Mouse (Mus musculus): Measurements from ENCODE around the gene Prkg1.

Gene Prkg1

DNA sequence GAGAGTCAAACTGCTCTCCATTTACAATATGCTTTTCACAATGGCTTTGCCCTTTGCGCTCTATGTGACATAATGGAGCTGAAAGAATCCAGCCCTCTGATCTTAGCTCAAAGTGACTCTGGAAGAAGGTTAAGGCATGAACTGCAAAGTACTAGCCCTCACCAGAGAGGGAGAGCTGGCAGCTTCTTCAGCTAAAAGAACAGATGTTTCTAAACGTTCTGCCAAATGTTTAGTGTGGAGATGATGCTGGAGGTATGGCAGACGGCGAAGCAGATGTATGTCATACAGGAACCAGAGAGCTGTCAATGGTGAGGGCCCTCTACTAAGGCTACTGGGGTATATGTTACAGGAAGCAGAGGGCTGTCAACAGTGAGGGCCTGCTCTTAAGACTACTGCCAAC, 148.0 kb downstream of the Prkg1 start:
- DNase-seq: no peak

DNA sequence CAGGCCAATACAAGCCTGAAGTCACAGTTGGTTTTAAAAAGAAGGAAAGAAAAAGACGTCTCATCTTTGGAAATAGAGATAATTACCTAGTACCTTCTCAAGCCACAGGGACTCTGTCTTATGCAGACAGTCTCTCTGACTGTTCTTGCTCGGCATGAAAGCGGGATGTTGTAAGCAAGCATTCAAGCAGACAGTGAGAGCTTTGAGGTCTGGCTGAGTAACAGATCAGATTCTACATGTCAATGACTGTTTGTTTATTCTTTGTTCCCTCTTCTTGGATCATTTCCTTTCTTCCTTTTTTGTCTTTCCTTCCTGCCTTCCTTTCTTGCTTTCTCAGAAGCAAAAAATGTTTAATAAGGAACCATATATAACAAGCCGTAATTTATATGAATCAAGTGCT, 148.7 kb downstream of the Prkg1 start:
- DNase-seq: no peak

DNA sequence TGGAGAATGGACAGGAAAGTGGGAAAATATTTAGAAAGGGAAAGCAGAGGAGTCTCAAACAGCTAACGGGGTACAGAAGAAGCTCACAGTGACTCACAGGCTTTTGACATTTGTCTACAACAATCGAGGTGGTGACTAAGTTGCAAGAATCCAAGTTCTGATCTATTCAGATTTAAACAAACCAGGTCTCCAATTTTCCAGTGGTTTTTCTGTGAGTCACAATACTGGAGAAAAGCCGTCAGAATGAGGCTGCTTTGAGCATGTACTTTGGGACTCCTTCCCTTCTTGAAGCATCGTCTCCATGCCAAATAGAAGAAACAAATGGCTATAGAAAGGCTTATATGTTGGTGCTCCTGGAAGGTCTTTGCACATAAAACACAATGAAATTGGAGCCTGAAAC, 151.7 kb downstream of the Prkg1 start:
- DNase-seq: no peak

DNA sequence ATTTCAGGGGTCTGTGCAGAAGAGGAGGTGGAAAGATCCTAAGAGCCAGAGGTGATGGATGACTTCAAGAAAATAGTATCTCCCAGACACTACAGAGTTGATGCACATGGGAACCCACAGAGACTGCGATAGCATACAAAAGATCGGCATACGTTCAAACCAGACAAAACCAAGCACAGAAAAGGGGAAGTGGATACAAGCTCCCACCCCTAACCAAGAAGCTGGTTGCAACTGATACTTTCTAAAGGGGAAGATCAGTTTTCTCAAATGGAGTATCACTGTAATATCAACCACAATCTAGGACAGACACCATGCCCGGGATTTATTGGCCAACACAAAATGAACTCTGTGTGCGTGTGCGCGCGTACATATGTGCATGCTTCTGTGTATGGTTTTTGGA, 162.3 kb downstream of the Prkg1 start:
- DNase-seq: no peak

DNA sequence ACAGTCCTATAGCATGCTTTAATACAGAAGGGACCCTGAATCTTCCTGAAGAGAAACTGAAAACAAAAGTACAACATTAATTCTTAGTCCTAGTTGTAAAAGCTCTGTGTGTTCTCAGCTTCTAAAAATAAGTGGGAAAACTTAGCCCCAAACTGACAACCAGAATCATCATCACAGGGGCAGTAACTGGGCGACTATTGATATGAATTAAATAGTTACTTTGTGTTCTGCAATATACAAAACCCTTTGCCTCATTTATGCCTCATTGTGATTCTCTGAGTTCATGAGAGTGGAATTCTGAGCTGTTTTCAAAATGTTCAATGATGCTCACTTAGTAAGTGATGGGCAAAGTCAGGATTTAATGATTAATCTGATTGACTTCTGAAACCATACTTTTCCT, 170.8 kb downstream of the Prkg1 start:
- no peak for DNase-seq

DNA sequence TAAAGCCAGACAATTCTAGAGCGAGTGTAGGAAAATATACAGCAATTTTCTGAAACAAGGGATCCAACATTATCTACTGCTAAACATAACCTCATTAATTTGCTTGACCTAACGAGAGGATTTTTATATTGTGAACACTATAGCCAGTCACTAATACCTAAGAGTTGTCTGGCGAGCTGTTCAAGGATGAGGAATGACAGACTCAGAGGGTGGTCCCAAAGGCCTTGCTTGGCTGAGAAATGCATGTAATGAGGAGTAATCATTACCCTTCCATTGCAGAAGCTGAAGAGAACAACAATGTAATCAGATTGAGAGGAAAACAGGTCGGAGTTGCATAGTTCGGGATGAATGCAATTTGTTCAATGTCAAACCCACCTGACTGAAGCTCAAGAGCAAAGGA, 174.1 kb downstream of the Prkg1 start:
- DNase-seq: no peak

DNA sequence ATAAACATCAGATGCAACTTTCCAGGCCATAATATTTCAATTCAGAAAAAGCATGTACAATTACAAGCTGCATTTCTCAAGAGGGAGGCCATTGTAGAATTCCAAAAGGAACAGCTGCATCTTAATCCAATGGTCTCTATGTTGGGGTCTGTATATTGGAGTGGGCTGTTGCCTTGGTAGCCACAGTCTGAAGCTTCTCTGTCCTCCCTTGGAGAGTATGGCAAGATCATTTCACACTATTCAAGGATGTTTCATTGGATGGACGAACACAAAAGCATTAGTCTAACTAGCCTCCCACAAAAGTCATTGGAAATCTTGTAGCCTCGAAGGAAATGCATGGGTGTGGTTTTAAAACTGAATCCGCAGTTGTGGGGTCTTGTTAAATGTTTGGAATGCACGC, 187.7 kb downstream of the Prkg1 start:
- DNase-seq: no peak

DNA sequence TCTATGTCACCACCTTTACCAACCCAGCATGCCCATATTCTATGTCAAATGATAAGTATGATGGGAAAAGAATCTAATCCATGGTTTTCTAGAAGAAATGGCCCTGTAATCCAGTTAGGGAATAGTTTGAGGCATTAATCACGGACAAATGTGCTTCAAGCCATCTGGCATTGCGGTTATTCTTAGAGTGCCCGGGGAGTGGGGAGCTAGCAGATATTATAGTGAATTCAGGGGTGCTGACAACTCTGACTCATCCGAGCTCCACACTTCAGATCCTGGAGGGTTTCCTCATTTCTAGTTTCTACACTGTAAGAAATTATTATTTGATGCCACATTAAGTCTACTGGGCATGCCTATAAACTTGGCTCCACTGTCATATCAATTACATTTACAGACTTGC, 200.5 kb downstream of the Prkg1 start:
- DNase-seq: no peak

DNA sequence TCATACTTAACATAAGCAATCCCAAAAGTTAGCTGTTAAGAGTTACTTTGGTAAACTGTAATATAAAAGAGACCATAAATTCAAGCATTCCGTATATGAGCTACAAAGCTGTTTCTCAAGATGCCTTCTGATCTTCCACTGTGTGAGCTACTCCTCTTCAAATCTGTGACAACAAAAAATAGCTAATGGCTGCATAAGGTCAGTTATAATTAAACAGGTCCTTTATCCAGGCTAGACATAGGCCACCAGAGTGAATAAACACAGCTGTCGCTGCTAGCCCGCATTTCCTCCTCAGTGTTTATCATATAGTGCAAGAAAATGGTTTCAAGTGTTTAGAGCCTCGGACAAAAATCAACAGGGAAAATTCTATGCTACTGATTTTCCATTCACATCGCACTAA, 218.8 kb downstream of the Prkg1 start:
- DNase-seq: no peak

DNA sequence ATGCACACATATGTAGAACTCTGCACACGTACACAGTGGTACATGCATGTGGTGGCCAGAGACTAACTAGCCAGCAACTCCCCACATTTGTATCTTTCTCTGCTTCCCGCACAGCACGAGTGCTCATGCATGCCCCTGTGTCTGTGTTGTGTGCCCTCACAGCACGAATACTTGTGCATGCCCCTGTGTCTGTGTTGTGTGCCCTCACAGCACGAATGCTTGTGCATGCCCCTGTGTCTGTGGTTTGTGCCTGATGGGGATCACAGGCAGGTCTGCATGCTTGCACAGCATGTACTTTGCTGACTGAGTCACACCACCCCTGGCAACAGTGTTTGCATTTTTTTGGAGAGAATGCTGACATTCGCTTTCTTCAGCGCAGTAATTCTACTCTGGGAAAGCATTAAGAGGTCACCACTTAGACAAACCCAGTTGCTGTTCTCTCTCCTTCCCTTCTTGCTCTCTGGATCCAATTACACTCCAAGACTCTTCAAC, 233.5 kb downstream of the Prkg1 start:
- DNase-seq: no peak

DNA sequence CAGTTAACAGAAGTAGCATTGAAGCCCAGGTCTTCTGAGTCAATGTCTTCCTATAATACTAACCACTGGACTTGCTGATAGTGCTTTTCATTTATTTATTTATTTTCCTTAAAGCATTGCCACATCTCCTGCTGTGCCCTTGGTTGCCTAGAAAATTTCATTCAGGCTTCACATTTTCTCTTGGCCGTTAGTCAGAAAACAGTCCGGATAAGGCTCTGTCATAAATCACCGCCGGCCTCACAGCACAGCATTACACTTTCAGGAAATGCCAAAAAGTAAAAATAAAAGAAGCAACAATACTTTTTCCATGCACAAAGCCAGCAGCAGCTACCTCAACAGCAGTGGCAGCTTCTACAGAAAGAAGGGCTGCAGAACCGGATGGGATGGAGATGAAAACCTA, 234.2 kb downstream of the Prkg1 start:
- DNase-seq: no peak

DNA sequence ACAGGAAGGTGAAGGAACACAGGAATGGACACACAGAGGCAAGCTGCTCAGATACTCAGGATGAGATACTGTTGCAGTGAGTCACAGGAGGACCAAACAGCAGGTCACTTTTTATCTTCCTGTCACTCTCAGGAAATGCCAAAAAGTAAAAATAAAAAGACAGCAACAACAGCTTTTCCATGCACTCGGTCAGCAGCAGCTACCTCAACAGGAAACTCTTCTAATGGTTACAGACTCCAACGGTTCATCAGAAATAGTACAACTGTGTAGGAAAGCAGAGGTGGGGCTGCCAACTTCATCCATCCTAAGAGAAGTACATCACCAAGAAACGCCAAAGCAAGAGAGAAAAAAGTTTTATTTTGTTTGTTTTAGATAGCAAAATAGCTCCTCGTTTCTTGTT, 234.9 kb downstream of the Prkg1 start:
- DNase-seq: no peak

DNA sequence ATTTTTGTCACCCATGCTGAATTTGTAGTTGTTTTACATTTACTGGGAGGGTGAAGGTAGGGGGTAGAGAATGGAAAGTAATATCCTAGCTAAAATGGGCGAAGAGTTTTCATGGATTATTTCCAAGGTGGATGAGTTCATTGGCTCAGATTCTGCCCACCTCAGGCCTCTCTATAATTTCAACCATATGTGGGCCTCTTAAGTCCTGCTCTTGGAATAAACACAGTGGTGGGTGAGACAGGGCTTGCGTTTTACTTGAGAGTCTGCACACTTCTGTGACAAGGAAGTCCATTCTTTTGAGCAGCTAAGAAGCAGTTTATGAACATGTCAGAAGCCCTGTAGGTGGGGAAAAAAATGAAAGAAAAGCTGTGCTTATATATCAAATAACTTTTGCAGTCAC, 250.3 kb downstream of the Prkg1 start:
- no peak for DNase-seq

DNA sequence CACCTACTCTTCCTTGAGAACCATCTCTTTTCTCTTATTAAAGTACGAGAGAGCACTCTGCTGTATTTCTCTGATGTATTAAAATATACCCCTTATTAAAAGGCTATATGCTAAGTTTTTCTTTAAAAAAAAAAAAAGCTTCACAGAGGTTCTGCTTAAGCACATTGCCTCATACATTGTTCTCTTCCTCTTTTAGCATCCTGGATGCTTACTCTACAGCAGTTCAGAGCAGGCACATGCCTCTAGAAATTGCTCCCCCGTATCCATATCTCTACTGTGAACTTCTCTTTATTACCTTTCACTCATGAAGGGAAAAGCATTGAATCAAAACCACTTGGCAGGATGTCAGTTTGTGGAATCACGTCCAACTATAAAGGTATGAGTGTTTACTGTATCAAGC, 257.0 kb downstream of the Prkg1 start:
- no peak for DNase-seq

DNA sequence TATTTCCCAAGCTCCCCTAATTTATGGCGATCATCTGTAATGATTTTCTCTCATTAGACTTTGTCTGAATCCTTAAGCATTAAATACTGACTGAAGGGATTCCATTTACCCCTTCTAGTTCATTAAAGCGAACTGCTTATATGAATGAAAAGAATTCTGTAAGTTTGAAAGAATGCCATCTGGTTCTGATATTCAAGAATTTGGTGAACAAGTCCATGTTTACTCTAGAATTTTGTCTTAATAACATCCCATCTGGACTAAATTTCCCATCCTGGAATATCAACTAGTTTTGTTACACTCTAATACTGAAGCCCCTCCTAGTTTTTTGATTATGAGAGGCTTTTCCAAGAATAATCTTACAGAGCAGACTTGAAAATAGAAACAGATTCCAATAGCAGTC, 258.5 kb downstream of the Prkg1 start:
- DNase-seq: no peak

DNA sequence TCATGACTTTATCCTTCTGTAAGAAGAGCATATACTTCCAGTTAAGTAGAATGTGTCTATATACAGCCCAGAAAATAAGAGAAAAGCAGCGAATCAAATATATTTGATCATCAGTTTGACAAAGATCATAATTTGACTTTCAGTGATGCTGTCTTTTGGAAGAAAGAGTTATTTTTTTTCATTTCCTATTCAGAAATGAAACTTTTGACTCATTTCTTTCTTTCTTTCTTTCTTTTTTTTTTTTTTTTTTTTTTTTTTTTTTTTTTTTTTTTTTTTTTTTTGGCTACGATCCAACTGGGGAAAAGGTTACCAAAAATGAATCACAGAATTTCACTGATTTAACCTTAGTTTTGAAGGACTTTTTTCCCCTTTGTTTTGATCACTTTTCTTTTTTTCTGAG, 259.8 kb downstream of the Prkg1 start:
- DNase-seq: no peak

DNA sequence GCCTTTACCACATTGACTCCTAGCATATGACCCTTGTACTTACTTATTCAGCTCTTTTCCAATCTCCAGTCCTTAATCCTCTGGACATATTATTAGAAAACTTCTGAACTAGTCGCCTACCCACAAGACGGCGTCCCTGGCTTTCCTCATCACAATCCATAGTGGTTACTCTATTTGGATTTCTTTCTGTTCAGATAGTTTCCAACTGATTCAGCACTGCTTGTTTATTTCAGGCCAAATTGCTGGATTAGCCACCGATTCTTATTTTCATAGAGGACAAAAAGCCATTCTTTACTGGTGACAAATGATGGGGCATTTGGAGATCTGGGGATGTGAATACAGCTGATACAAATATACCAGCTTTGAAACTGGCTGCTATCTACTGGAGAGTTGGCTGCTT, 267.4 kb downstream of the Prkg1 start:
- no peak for DNase-seq

DNA sequence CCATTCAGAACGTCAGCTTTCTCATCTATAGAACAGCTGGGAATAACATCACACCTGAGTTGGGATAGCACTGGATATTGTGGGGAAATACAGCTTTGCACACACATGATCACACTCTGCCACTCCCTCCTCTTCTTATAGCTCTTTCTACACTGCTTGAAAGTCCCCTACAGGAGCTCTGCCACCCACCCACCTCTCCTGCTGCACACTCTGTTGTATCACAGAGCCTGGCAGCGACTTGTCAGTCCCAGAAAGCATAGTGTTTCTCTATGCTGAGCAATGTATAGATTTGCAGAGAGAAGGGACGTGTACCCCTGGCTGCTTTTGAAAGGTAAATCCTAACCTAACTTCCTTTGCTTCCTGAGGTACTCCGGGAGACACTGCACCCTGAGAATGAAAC, 275.2 kb downstream of the Prkg1 start:
- DNase-seq: no peak

DNA sequence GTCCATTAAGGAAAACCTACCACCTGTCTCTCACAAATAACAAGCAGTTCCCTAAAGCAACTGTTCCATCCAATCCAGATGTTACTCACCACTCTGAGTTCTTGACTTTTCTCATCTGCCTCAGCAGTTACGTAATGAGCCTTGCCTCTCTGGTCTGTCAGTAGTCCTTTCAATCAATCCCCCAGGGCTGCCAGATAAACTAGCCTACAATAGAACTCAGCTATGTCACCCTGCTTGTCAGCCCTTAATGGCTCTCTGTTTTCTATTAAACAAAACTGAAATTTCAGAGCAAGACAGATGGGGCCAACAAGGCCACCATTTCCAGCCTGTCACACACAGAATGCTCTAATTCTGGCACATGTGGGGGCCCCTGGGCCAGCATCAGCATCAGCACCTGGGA, 293.1 kb downstream of the Prkg1 start:
- no peak for DNase-seq

DNA sequence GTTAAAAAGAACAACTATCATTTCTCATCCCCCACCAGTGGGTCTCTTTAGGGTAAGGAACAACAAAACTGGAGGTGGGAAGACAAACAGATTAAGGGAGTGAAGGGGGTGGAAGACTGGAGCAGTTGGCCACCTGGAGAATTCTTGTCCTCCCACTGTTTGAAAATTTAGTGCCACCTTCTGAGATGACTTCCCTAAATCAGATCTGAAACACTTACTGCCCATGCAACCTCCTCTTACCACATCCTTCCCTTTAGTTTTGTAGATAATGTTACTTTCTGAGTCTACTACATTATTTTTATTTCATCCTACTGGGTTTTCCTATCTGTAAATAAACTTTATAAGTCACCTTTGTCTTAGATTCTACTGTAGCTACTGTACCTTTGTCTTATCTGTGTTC, 304.6 kb downstream of the Prkg1 start:
- no peak for DNase-seq

DNA sequence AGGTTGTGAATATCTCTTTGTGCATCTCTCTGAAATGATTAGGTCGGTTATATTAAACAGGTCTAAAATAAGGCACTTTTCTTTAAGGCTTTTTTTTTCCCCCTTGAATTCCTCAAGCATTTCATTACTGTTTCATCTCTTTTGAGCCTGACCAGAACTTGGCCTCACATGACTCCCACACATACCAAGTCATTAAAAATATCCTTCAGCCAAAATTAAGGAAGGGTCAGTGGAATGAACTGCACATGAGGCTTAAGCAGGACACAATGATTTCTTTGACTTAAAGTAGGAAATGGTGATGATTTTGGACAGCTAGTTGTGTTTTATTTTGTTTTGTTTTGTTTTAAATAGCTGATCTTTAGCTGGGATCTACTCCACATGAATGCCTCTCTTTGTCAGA, 320.7 kb downstream of the Prkg1 start:
- no peak for DNase-seq

DNA sequence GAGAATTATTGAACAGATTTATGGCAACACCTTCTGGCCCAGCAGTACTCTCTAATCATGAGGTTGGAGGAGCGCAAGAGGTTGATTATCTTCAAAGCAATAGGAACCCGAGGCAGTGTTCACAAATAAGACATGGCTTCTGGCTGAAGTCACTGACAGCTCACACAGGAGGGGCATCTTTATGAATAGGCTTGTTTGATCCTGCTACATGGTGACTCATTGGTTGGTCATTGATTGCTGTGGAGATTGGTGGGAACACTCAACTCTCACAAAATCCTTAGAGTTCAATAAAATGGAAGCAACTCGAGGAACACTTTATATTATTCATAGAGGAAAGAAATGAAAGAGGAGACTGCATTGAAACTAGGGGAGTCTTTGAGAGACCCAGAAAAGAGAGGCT, 322.5 kb downstream of the Prkg1 start:
- DNase-seq: no peak

DNA sequence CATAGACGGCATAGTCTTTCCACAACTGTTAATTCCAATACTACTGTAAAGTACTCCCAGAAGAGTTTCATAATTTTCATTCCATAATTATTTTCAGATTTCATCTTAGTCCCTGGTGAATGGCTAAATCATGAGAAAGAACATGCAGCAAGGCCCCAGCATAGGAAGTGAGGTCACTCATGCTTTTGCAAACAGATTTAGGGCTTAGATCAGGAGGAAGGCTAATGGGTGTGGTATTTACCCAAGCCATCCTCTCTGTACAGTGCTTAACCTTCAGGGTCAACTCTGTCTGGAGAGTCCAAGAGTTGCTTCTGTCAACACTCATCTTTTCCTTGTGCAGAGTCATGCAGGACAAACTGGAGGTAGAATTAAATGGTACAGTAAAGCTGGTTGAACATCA, 331.4 kb downstream of the Prkg1 start:
- DNase-seq: no peak

DNA sequence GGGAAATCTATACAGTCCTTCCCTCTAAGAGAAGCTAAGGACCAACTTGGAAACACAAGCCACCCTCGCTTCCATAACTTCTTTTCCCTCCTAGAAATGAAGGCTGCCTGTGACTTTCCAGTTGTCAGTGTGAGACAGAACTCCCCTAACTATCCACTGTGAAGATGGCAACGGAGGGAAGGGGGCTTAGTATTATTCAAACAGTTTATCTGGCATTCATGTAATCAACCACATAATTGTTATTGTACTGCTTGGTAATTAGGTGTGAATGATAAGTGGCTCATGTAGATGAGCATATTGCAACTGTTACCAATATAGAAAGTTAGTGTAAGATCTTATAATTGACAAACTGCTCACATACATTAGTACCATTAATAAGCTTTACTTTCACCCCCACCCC, 333.4 kb downstream of the Prkg1 start:
- no peak for DNase-seq

DNA sequence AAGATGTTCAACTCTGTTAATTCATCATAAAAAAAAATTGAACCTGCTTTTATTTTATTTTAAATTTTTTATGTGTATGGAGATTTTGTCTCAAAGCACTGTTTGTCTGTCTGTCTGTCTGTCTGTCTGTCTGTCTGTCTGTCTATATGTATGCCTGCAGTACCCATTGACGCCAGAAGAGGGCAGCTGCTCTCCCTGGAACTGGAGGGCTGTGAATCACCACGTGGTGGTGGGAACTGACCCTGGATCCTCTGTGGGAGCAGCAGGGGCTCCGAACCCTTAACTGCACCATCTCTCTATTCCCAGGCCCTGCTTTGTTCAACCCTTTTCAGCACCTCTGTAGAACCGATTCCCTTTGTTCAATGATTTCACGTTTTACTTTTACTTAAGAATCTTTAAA, 338.7 kb downstream of the Prkg1 start:
- no peak for DNase-seq

DNA sequence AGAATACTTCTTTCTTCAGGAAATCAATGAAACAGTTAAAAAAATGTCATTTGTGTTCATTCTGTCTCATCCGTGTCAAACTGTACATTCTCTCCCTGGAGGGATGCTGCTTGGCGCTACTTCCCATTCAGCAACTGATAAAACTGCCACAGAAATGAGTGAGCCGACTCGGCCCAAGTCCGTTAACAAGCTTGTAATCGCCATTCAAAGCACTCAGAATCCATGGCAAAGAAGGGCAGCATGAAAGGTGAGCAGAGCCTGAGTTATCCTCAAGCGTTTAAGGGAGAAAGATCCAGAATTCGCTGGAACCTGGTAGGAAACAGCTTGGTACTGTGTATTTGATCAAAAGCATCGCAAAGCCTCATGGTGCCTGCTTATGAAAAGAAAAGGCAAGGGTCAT, 339.6 kb downstream of the Prkg1 start:
- DNase-seq: no peak

All from cerebellum, adult 9-11 months (tissue).